Mouse (Mus musculus): Measurements from ENCODE around the gene Aup1.

DNA sequence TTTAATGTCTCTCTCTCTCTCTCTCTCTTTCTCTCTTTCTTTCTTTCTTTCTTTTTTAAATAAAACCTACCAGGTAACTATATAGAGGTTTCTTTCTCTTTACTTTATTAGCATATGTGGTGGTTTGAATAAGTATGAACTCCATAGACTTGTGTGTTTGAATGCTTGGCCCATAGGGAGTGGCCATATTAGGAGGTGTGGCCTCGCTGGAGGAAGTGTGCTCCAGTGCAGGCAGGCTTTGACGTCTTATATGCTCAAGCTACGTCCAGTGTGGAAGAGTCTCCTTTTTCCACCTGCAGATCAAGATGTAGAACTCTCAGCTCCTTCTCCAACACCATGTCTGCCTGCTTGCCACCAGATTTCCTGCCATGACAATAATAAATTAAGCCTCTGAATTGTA is 35.3 kb upstream of the Aup1 start:
- TF ChIP-seq CTCF (IDR thresholded peaks at IDR 0.05; ENCODE audit: low read depth, low read length) = no peak
- TF ChIP-seq POLR2A (IDR thresholded peaks at IDR 0.05; ENCODE audit: insufficient read depth, low read length) = no peak
